Mouse (Mus musculus) spleen, adult 2 months (tissue): ENCODE measurements around the gene Fam186b. TPM values are rescaled to one million over a fixed set of nuclear protein-coding genes. Genes with fewer than 3 reads are reported as not detected.

Experiments used
- DNase-seq, 2 experiments: peaks; one replicate each; pipeline versions ENCODE4 v3.0.0 to v3.0.0-alpha.2; 2012 to 2021; ENCODE audit warnings: low spot score in 2 of 2, low read depth in 1 of 2
- H3K27ac ChIP-seq: fragments of 200-500 bp; 2 replicates; pipeline ENCODE4 v1.5.1; 2012; ENCODE audit warnings: low read length, inconsistent platforms; ENCODE audit not compliant: insufficient read depth
- H3K27me3 ChIP-seq: fragments of 200-500 bp; 2 replicates; pipeline ENCODE4 v1.6.1; 2012; ENCODE audit warnings: mild to moderate bottlenecking, moderate library complexity, low read length, inconsistent platforms; ENCODE audit not compliant: control insufficient read depth, insufficient read depth
- H3K36me3 ChIP-seq: fragments of 200-500 bp; 2 replicates; pipeline ENCODE4 v1.6.1; 2012; ENCODE audit warnings: mild to moderate bottlenecking, low read length, inconsistent platforms; ENCODE audit not compliant: control insufficient read depth, insufficient read depth
- H3K4me1 ChIP-seq: fragments of 200-500 bp; 2 replicates; pipeline ENCODE4 v1.6.1; 2011; ENCODE audit warnings: inconsistent platforms; ENCODE audit not compliant: control insufficient read depth, insufficient read depth, insufficient read length
- H3K4me3 ChIP-seq: fragments of 200-500 bp; 2 replicates; pipeline ENCODE4 v1.5.1; 2011; ENCODE audit warnings: mild to moderate bottlenecking, inconsistent platforms; ENCODE audit not compliant: insufficient read depth, insufficient read length; ENCODE audit errors: extremely low read depth
- CTCF ChIP-seq: fragments of 200-500 bp; IDR thresholded peaks from 2 replicates; pipeline ENCODE4 v1.5.1; 2011; ENCODE audit warnings: mild to moderate bottlenecking, inconsistent platforms; ENCODE audit not compliant: insufficient read depth, insufficient read length, insufficient replicate concordance; ENCODE audit errors: extremely low read depth
- POLR2A ChIP-seq: fragments of 200-500 bp; IDR thresholded peaks from 2 replicates; pipeline ENCODE4 v1.6.1; 2011; ENCODE audit warnings: low read depth, low read length, inconsistent platforms
- WGBS: fragments of 180-500 bp; shearing (Covaris S2); methylation state at CpG from one replicate; pipeline ENCODE4 v1.1.7; 2018; 5-methylcytosine and 5-hydroxymethylcytosine counted together
- polyA plus RNA-seq: library from polyadenylated mRNA; depleted of rRNA; stranded (reverse); fragments of >200 nt; gene quantifications from 2 replicates; pipeline ENCODE4 v1.2.3, GENCODE M21; 2012; rRNA removed

Gene Fam186b
- polyA plus RNA-seq: 0.02 and 0.05 TPM in 2 replicates

GRCm38 (mm10) chr15:99295484-99295981 is at the start of gene Fam186b:
Fam186b (minus strand) TSS chr15:99295888.
- Histone ChIP-seq H3K36me3 (no peaks in the 10 kb centered on the region), H3K27me3 (0 out of 2 replicates have a peak, but pooled peaks cover 2% of the 10 kb centered on the region), H3K27ac (no peak within 1 kb of the TSS), H3K4me1 (no peaks in the 10 kb centered on the region; the same call in 1 of the 2 replicates), H3K4me3 (peak within 1 kb of the TSS; percentile 73)
- TF ChIP-seq POLR2A (no peak), CTCF (no peak)
- WGBS: 13% methylated on average over 14 of the region's 17 CpGs
- DNase-seq: no peak

- DNase-seq: no peak
- Histone ChIP-seq H3K27me3 (no peaks in the 10 kb centered on the region), H3K4me3 (no peak overlapping the region), H3K36me3 (no peaks in the 10 kb centered on the region), H3K4me1 (peaks cover 34% of the 10 kb centered on the region), H3K27ac (no peak overlapping the region)
- WGBS: 61% methylated on average over 4 of the region's 4 CpGs
- TF ChIP-seq CTCF (no peak), POLR2A (no peak)
Observed at GRCm38 (mm10) chr15:99344961-99345360, 49.3 kb upstream of the Fam186b start.

- no peak overlapping the region for H3K27ac ChIP-seq
- DNase-seq: no peak
- H3K36me3 ChIP-seq: no peaks in the 10 kb centered on the region
- 79% methylated on average over 8 of the region's 8 CpGs for WGBS
- H3K27me3 ChIP-seq: no peaks in the 10 kb centered on the region
- TF ChIP-seq POLR2A: no peak
- H3K4me3 ChIP-seq: no peak overlapping the region
- peaks cover 38% of the 10 kb centered on the region for H3K4me1 ChIP-seq
Observed at GRCm38 (mm10) chr15:99344148-99344870, 48.6 kb upstream of the Fam186b start.

- no peak overlapping the region for H3K27ac ChIP-seq
- 77% methylated on average over 5 of the region's 5 CpGs for WGBS
- no peaks in the 10 kb centered on the region for H3K27me3 ChIP-seq
- H3K4me1 ChIP-seq: peaks cover 38% of the 10 kb centered on the region
- H3K36me3 ChIP-seq: no peaks in the 10 kb centered on the region
- no peak overlapping the region for H3K4me3 ChIP-seq
- DNase-seq: no peak
- TF ChIP-seq POLR2A (no peak), CTCF (no peak)
Observed at GRCm38 (mm10) chr15:99343414-99344147, 47.9 kb upstream of the Fam186b start.

- H3K36me3 ChIP-seq: no peaks in the 10 kb centered on the region
- no peak overlapping the region for H3K4me3 ChIP-seq
- DNase-seq: no peak
- no peak overlapping the region for H3K27ac ChIP-seq
- WGBS: 35% methylated on average over 9 of the region's 9 CpGs
- peaks cover 40% of the 10 kb centered on the region for H3K4me1 ChIP-seq
- TF ChIP-seq CTCF: no peak
- no peak for TF ChIP-seq POLR2A
- no peaks in the 10 kb centered on the region for H3K27me3 ChIP-seq
Observed at GRCm38 (mm10) chr15:99342194-99342981, 46.7 kb upstream of the Fam186b start.

- no peak for TF ChIP-seq CTCF
- Histone ChIP-seq H3K27ac (peak overlapping the region; percentile 70), H3K27me3 (no peaks in the 10 kb centered on the region)
Observed at GRCm38 (mm10) chr15:99341102-99341501, 45.4 kb upstream of the Fam186b start.

More at GRCm38 (mm10) chr15:99341102-99341501, 45.4 kb upstream of the Fam186b start:
- no peak overlapping the region for H3K4me3 ChIP-seq
- H3K36me3 ChIP-seq: no peaks in the 10 kb centered on the region
- WGBS: 9% methylated on average over 3 of the region's 3 CpGs
- peak; percentile 73 to 77 for DNase-seq
- peaks cover 52% of the 10 kb centered on the region for H3K4me1 ChIP-seq
